Mouse (Mus musculus) brain, adult 10 weeks (tissue): Measurements from ENCODE around the gene Crls1. TPM values are rescaled to one million over a fixed set of nuclear protein-coding genes. Genes with fewer than 3 reads are reported as not detected.

Experiments used
- polyA plus RNA-seq: library from polyadenylated mRNA; stranded (reverse); fragments of 350-450 nt; fragmentation: Illumina TruSeq; extraction: RNeasy Lipid Tissue Mini Kit (QIAGEN cat#74804); gene quantifications from one replicate; pipeline ENCODE4 v1.2.3, GENCODE M21; 2015; ENCODE audit warnings: low read depth, low replicate concordance

Gene Crls1
- polyA plus RNA-seq: 46.0 TPM

GRCm38 (mm10) chr2:132846407-132847358, at the start of gene Crls1:
Crls1 (plus strand) TSS chr2:132846666.

GRCm38 (mm10) chr2:132815608-132816314, 30.7 kb upstream of the Crls1 start, which contains the start of the genes Trmt6 and Mcm8:
Trmt6 (minus strand) TSS chr2:132816055.
Mcm8 (plus strand) TSS chr2:132816141.

GRCm38 (mm10) chr2:132880844-132881645, 34.6 kb downstream of the Crls1 start, which contains the start of gene Lrrn4:
Lrrn4 (minus strand) TSS chr2:132880891.

Other genes starting within 250 kb of the Crls1 start
- gene Shld1, start 159.7 kb upstream of the Crls1 start, polyA plus RNA-seq: 17.4 TPM
- 297 TPM for gene Chgb, start 65.4 kb upstream of the Crls1 start, polyA plus RNA-seq
- gene Trmt6, start 30.6 kb upstream of the Crls1 start, polyA plus RNA-seq: 31.5 TPM
- 4.0 TPM for gene Mcm8, start 30.5 kb upstream of the Crls1 start, polyA plus RNA-seq
- 0.46 TPM for gene Lrrn4, start 34.2 kb downstream of the Crls1 start, polyA plus RNA-seq
- gene Fermt1, start 99.2 kb downstream of the Crls1 start, polyA plus RNA-seq: 0.42 TPM